Mouse (Mus musculus) bone marrow macrophage, adult 2 months (primary cell): ENCODE measurements around the gene Rnf128.

Experiments used
- CTCF ChIP-seq: IDR thresholded peaks from 2 replicates; pipeline ENCODE4 v1.5.1; 2012; ENCODE audit warnings: low read depth, mild to moderate bottlenecking, low read length, moderate library complexity
- POLR2A ChIP-seq: IDR thresholded peaks from 2 replicates; pipeline ENCODE4 v1.6.1; 2012; ENCODE audit warnings: mild to moderate bottlenecking, low read depth, low read length, borderline replicate concordance

GRCm38 (mm10) chrX:139525724-139526123 is 37.4 kb upstream of the Rnf128 start:
- TF ChIP-seq CTCF: no peak
- TF ChIP-seq POLR2A: no peak
